Mouse (Mus musculus) erythroid progenitor cell, adult 5-6 weeks (primary cell): ENCODE measurements around the gene Stat5b. TPM values are rescaled to one million over a fixed set of nuclear protein-coding genes. Genes with fewer than 3 reads are reported as not detected.
"Not testable (repeated sequence)": the region's sequence is repeated elsewhere in the genome, so short reads cannot be mapped to it uniquely, and the experiment has no call there.

ENCODE experiments used
- ATAC-seq: replicated peaks from 2 replicates; pipeline ENCODE4 v1.8.0; 2016; ENCODE audit warnings: moderate number of reproducible peaks, mild to moderate bottlenecking, moderate TSS enrichment, inconsistent platforms; ENCODE audit not compliant: poor library complexity, low FRiP score, severe bottlenecking
- total RNA-seq, 2 experiments: library from RNA; stranded (forward) in 1 of 2; stranded (reverse) in 1 of 2; fragments of 150-400 nt in 1 of 2; fragments of 186-747, 209-891 nt in 1 of 2; gene quantifications; 2 replicates each; pipeline versions ENCODE4 v1.2.3 to v1.2.4; 2015 to 2017; ENCODE audit warnings: low replicate concordance in 2 of 2

Gene Stat5b
- total RNA-seq, 2 experiments from 2014 or later = 5.9 to 7.0 TPM

DNA sequence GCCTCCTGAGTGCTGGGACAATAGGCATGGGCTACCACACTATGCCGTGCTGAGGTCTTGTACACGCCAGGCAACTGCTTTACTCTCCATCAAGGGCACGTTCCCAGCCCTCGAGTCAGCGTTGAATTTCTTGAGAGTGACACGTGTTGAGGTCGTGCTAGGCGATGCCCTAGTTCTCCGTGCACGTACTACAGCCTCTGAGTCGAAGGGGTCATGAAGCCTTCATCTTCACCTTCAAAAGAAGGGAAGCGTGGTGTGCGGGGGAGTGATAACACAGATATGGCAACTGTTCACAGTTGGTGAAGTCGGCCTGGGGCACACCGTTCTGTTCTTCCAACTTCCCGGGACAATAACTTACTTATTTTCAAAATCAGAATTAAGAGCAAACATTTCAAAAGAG lies 30.9 kb downstream of the Stat5b start:
- no peak for ATAC-seq

DNA sequence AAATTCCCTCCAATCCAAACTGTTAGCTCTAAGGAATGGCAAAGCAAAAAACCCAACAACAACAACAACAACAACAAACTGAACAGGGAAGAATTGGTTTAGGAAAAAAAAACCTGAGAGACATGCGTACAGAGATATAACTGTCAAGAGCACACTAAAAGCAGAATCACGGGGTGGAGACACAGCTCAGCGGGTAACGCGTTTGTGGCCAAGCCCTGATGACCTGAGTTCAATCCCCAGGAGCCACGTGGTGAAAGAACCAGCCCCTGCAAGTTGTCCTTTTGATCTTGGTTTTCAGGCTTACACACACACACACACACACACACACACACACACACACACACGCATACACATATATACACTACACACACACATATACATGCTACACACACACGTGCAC lies 31.5 kb downstream of the Stat5b start:
- peak; percentile 61 for ATAC-seq

DNA sequence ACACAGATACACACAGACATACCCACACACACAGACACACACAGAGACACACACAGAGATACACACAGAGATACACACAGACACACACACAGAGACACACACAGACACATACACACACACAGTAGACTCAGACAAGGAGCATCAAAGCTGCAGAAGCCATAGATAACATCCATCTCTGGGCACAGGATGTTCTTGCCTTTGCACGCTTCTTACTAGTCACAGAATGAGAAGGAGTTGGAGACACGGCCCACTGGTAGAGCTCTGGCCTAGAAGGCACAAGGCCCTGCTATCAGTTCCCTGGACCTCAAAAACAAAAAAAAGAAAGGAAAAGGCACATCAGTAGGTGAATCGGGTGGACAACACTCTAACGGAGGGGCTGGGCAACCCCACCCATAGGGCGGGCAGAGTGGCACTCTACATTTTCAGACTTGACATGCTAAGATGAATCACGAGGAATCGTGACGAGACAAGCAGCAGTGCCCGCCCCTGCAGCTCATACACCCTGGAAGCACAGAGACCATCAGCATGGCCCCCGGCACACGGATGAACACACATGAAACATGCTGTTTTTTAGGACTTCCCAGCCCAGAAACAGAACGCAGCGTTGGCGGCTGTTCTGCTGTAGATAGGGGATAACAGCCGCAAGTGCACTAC lies 32.0 kb downstream of the Stat5b start:
- ATAC-seq = peak; percentile 55

DNA sequence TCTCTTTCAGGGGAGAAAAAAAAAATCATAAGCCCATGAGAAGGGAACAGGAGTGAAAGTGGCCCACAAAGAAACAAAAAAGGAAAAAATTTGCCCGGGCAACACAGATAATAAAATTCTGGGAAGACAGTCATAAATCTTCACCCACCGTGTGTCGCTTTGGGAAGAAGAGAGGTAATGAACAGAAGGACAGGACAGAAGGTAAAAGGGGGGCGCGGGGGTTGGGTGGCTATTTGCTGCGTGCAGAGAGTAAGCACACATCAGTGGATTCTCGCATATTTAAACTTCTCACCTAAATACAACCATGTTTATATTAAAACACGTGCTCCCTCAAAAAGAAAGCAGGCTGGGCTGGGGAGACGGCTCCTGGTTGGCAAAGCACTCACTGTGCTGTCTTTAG lies 33.2 kb downstream of the Stat5b start:
- no peak for ATAC-seq

DNA sequence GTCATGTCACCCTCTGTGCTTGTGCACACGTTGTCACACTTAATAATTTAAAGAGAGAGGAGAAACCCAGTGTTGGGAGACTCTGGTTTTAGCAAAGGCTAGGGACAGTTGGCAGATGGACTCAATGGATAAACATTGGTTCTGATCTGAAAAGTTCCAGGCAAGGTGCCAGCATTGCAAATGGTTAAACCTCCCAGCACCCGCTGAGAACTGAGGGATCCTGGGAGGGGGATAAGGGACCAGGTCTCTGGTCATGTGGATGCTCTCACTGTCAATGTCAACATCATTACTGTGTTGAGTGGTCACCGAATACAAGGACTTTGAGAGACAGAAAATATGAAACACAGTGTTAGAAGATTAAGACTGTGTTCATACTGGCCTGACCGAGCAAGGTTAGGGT lies 33.7 kb downstream of the Stat5b start:
- ATAC-seq = no peak

DNA sequence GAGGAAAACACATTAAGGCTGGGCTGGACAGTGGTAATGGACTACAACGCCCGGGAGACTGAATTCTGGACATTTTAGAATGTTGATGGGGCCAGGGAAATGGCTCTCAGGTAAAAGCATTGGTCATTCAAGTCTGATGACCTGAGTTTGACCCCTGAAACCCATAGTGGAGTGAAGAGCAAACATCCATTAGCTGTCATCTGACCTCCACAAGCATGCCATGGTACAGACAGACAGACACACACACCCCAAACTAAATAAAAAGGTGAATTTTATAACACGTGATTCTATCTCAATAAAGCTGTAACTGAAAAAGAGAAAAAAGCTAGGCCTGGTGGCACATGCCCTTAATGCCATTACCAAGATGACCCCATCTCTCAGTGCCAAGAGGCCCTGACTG lies 34.2 kb downstream of the Stat5b start:
- ATAC-seq = no peak

- peak; percentile 68 for ATAC-seq
Observed at GRCm38 (mm10) chr11:100814498-100814897, 36.0 kb downstream of the Stat5b start.

DNA sequence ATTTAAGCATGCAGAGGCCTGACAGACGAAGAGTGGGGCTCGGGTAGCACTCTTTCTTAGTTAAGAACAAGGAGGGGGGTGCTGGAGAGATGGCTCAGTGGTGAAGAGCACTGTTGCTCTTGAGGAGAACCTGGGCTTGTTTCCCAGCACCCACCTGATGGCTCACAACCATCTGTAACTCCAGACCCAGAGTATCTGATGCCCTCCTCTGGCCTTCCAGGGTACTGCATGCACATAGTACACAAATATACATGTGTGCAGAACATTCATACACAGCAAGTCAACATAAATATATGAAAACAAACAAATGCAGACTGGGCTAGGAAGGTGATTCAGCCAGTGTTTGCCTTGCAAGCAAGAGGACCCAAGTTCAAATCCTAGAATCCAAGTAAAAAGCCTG lies 39.4 kb downstream of the Stat5b start:
- ATAC-seq = no peak

GRCm38 (mm10) chr11:100810516-100810915 lies 40.0 kb downstream of the Stat5b start:
- ATAC-seq = no peak

DNA sequence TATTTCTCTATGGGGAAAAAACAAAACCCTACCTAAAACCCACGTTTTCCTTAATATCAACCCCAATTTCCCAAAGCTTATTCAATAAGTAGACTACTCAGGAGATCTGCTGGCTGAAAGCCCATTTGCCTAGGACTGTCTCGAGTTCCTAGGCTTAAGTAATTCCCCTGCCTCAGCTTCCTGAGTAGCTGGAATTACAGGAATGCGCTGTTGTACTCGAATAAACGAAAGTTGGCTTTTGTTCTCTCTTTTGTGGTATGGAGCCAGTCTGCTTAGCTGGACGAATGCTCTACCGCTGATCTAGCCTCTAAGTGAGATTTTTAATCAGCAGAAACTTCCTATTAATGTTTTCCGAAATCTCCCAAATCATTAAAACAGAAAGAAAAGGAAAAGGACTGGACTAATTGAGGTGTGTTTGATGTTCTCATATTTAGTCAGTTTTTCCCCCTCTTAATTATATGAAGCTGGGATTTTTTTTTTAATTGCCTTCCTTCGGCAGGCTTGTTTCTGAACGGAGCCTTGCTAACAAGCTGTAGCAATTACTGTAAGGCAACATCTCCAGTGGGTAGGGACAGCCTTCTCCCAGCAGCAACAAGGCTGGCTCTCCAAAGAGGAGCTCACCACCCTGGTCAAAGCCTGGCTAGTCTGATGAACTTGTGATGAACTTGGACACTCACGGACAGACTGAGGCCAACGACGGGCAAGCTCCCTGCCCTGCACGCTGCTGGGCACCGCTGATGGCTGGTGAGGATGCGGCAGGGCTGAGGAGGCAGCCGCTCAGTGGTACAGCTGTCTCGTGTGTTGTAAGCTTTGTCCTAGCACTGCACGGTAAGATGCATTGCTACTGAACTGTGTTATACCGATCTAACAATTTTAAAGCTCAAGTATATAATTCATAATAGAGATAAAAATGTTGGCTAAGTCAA lies 43.9 kb downstream of the Stat5b start:
- no peak for ATAC-seq

GRCm38 (mm10) chr11:100805535-100805934 lies 45.0 kb downstream of the Stat5b start:
- no peak for ATAC-seq

DNA sequence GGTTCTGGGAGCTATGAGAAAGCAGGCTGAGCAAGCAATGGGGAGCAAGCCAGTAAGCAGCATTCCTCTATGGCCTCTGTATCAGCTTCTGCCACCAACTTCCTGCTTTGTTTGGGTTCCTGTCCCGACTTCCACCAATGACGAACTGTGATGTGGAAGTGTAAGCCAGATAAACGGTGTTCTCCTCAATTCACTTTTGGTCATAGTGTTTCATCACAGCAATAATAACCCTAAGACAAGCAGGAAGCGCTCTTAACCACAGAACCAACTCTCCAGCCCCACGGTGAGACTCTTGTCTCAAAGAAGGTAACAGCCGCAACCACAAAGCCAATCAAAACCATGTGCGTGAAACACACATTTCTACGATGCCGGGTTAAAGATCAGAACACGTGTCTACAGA lies 46.1 kb downstream of the Stat5b start:
- no peak for ATAC-seq

GRCm38 (mm10) chr11:100799426-100799825 lies 51.1 kb downstream of the Stat5b start:
- ATAC-seq = no peak

DNA sequence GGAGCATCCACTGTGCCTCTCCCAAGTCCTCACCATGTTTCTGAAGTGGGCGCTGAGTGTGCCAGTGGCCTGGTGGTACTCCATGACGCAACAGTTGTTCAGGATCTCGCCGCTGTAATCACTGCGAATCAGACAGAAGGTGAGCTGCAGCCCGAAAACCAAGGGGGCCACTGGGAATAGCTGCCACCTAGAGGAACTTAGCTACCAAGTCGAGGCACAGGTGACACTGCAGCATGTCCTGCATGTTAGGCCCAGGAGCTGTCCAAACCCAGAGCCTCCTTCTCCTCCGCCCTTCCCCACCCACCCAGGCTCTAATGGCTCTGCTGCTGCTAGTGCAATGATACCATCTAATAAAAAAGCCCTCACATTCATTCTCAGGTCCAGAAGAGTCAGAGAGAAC lies 53.9 kb downstream of the Stat5b start:
- no peak for ATAC-seq

DNA sequence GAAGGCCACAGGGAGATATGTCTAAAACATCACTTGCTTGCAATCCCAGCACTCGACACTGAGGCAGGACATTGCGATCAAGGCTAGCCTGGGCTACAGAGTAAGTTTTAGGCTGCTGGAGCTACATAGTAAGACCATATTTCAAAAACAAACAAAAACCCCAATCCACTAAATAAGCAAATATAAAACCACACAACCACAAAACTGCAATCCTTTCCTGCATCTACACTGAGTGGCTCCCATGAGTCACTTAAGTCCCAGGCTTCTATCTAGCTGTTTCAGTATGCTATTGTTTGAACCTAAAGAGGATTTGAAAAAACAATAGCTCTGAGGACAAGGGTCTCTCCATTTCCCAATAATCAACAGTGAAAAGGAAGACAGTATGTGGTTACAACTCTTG lies 55.1 kb downstream of the Stat5b start:
- ATAC-seq = no peak

DNA sequence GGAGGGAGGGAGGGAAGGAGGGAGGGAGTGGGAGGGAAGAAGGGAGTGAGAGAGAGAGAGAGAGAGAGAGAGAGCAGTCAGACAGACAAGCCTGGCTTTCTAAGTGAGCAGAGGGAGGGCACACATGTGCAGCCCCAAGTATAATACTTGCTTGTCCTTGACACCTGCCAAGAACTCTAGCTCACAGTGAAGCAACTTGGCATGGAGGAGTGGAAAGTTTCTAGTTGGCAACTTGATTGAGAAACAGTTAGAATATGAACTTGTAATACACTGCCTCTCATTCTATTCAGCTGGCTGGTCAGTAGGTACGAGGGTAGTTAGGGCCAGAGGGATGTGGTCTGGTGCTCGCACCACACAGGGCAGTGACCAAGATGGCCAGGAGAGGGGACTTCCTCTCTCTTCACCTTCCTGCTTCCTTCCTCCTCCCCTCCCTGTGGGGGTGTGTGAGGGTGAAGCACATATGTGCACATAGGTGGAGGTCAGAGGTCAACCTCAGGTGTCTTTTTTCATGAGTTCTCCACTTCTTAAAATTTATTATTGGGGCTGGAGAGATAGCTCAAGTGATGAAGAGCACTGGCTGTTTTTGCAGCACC lies 59.0 kb downstream of the Stat5b start:
- ATAC-seq = no peak

DNA sequence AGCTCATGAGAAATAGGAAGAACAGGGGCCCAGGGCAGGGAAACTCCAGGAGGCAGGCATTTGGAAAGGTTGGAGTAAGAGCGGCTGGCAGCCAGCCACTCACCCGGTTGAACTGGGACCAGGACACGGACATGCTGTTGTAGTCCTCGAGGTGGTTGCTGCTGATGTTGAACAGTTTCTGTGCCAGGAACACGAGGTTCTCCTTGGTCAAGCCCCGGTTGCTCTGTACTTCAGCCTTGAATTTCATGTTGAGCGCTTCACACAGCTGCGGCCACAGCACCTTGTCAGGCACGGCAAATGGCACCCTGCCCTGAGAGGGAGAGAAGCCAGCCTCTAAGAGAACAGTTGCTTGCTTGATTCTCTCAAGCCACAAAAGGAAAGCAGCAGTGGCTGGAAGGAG lies 59.9 kb downstream of the Stat5b start:
- ATAC-seq = not testable (repeated sequence)

- no peak for ATAC-seq
Observed at GRCm38 (mm10) chr11:100789702-100790101, 60.8 kb downstream of the Stat5b start.

DNA sequence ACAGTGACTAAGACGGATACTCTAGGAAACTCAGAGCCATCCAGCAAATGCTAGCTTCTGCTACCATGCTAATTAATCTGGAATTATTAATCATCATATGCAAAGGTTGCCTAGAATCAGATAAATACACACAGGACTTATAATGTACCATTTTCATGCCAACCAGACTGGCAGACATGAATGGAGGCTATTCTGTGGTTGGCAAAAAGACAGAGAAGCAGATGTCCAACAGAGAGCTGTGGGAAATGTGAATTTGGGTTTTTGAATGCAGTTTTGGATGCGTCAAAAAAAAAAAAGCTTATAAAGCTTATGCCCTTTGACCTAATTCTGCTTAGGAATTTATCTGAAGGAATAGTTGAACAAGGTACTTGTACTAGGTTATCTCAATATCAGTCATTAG lies 64.8 kb downstream of the Stat5b start:
- no peak for ATAC-seq

GRCm38 (mm10) chr11:100784286-100784685 lies 66.2 kb downstream of the Stat5b start:
- no peak for ATAC-seq

GRCm38 (mm10) chr11:100782568-100782967 lies 68.0 kb downstream of the Stat5b start:
- ATAC-seq = no peak
